Mouse (Mus musculus): ENCODE measurements around the gene Ptprh.

The Ptprh gene

DNA sequence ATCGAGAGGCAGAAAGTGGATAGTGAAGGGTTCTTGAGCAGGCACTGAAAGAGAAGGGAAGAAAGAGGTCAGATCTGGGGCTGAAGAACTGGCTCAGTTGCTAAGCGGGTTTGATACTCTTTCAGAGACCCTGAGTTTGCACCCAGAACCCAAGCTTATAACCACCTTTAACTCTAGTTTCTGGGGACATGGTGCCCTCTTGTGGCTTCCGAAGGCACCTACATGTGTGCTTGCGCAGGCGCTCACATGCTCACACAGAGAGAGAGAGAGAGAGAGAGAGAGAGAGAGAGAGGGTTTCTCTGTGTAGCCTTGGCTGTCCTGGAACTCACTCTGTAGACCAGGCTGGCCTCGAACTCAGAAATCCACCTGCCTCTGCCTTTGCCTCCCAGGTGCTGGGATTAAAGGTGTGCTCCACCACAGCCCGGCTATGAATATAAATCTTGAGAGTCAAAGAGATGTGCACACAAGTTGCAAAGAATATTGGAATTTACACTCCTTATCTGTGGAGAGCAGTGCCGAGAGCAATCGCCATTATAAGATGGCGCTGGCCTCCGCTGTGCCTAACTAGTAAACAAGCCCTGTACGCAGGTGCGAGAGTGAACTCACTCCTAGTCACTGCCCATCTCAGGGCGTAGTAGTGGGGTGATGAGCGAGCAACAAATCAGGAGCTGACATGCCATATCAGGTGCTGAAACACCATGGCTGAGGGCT is 79.5 kb downstream of the Ptprh start, which contains the start of gene Tnni3:
Tnni3 (minus strand) TSS at position 18 of the 711 bp plus-strand sequence.
- in situ Hi-C loops (cut with MboI, MseI): loop anchor here (5.0 to 25.0 kb wide), 3 partner anchors 92 to 1863 kb away; partner anchors contain the start of genes Smim17 and Zfp28

DNA sequence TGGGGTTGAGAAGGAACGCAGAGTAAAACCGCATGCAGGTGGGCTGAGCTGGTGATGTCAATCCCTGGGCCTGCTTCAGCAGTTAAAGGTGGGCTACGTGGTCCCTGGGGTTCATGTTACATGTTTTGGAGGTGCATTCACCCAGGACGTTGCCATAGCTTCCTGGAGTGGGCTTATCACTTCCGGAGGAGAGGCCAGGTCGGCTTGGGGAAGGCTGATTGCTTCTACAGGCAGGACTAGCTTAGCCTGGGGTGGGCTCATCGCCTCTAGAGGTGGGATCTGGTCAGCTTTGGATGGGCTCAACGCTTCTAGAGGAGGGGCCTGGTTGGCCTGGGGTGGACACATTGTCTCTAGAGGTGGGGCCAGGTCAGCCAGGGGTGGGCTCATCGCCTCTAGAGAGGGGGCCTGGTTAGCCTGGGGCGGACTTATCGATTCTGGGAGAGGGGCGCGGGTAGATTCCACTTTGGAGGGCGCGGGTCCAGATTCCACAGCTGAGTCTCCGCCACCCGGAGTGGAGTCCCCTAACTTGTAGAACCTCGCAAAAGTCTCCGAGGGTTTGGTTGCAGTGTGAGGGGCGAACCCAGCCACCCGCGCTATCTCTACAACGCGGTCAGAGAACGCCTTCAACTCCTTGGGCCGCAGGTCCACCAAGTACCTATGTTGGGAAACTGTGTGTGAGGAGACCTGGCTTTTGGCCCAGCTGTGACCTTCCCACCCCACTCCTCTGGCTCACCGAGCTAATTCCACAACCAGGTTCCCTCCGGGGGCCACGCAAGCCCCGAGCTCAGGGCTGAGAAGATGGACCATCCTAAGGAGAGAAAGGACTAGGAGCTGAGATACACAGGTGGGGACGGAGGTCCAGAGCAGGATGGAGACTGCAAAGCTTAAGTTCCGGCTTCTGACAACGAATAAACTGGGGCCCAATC is 80.4 kb downstream of the Ptprh start:
- in situ Hi-C loops (cut with MboI, MseI): loop anchor here (5.0 to 25.0 kb wide), 3 partner anchors 91 to 1864 kb away; partner anchors contain the start of genes Smim17 and Zfp28

DNA sequence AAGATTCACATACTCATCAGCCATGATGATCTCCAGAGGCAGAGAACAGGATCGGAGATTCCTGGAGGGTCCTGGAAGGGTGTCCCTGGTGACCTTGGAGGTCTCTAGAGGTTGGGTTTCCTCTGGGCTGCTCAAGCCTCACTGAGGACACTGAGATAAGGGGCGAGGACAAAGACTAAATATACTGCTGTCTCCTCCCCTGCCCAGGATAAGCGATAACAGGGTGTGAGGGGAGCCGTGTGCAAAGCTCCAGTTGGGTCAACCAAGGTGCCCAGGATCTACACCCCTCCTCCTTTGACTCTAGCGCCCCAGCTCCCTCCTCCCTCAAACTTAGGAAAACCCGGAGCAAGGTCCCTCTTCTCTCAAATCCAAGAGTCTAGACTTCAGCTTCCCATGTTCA is 81.5 kb downstream of the Ptprh start:
- in situ Hi-C loops (cut with MboI, MseI): loop anchor here (5.0 to 25.0 kb wide), 3 partner anchors 90 to 1865 kb away; partner anchors contain the start of genes Smim17 and Zfp28

DNA sequence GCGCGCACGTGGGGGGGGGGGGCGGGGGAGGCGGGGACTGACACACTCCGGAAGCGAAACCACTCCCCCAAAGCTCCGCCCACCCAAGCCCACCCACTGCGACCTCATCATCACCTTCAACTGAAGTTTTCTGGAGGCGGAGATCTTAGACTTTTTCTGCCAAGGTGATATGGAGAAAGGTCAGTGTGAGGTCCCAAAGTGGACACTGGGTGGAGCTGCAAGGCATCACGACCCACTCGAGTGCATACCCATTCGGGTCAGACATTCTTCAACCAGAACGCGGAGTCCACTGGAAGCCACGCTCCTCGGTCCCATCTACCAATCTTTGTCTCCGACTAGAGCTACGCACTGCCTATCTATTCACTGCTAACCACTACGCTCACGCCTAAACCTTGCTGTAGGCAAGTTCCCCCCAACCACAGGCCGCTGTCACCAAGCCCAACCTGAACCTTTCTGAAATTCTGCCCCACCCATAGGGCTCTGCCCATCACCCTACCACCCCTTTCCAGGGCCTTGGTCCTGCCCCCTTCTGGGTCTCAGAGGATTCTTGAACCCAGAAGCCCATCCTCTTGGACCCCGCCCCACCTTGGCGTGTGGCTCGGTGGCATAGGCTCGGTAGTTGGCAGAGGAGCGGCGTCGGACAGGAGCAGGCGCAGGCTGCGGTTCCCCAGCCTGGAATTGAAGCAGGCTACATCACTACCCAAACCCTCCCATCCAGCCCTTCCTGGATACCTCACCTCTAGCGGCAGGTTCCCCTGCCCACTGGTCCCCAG is 82.4 kb downstream of the Ptprh start:
- in situ Hi-C loops (cut with MboI, MseI): loop anchor here (5.0 to 25.0 kb wide), 3 partner anchors 89 to 1866 kb away; partner anchors contain the start of genes Smim17 and Zfp28

DNA sequence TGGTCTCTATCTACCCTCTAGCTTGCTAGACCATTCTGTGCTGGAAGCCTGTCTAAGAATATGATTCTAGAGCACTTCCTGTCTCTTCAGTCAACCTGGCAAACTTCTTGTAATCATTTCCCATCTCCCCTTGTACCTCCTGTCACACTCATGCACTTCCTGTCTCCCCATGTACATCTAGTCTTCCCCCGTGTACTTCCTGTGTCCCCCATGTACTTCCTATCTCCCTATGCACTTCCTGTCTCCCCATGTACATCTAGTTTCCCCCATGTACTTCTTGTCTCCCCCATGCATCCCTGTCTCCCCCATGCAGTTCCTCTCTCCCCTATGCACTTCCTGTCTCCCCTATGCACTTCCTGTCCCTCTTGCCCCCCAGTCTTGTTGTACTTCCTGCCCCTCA is 85.4 kb downstream of the Ptprh start:
- in situ Hi-C loops (cut with MboI, MseI): loop anchor here (25.0 kb wide), 1 partner anchor 1869 kb away; the partner anchor contains the start of genes Smim17 and Zfp28

DNA sequence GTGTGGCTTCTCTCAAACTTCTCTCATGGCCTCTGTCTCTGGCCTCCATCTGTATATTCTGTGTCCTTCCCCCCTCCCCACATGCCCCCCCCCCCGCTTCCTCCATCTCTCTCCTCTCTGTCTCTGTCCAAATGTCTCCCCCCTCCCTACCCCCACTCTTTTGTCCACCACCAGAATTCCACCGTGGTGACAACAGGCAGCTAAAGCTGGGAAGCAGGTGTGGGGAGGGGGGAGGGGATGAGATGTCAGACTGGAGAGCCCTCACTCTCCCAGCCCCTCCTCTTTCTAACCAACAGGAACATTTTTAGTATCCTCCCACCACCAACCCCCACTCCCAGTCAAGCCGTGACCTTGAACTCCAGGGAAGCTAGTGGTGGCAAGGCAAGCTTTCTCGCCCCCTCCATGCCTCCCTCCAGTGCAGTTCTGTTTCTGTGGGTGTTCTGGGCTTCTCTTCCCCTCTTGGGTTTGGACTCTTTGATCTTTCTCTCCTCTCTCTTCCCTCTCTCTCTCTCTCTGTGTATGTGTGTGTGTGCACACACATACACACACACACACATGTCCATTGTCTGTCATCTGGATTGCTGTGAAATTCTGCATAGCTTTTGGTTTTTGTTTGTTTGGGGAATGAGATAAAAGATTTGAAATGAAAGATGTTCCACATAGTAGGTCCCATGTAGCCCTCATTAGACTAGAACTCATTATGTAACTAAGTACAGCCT is 87.3 kb downstream of the Ptprh start, which contains the start of gene Tnnt1:
Tnnt1 (minus strand) TSS at position 51 of the 719 bp plus-strand sequence.
- in situ Hi-C loops (cut with MboI, MseI): loop anchor here (25.0 kb wide), 1 partner anchor 1871 kb away; the partner anchor contains the start of genes Smim17 and Zfp28

DNA sequence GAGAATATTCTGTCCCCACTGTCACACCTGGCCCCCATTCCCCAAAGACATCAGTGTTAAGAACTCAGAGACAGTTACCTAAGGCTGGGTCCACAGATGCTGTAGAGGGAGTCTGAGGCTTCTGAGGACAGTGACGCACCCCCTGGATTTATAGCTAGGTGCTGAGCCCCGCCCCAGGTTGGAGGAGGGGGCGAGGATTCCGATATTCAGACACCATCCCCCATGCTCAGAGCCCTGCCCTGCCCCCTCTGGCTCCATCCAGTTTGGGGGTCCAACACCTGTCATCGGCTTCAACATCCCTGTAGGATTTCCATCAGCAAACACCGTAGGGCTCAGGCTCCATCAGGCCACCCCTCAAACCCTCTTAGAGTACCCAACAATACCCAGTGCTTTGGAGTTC is 88.0 kb downstream of the Ptprh start:
- in situ Hi-C loops (cut with MboI, MseI): loop anchor here (25.0 kb wide), 1 partner anchor 1871 kb away; the partner anchor contains the start of genes Smim17 and Zfp28

DNA sequence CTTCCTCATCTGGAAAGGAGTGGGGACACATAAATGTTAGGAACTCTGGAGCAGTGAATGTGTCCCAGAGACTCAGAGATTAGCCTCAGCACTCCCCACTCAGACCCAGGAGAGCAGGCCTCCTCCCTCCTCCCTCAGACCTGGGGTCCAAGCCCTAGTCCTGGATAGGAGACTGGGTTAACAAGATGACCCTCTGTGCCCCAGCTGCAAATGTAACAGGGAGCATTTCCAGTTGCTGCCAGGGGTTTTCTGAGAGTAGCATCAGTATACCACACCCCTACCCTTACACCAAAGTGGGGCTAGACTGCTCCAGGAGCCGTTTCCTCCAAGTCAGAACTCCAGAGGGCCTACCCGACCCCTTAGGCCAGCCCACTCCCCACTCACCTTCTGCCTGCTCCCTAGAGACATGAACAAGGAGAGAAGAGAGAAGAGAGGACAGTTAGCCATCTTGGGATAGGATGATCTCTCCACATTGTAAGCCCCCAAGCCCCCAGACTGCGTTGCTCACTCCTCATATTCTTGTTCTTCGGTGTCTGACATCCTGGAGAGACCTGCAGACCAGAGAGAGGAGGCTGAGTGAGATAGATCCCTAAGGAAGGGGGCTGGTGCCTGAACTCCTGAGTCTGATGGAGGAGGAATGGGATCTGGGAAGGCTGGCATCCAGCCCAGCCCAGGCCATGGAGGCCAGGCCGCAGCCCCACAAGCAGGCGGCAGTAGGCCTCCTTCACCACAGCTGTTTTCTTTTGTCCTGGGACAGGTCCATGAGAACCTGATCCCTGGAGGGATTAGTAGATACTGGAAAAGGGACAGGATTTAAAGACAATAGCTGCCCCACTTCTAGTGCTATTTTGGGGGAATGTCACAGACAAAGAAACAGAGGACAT is 89.8 kb downstream of the Ptprh start:
- in situ Hi-C loops (cut with MboI, MseI): loop anchor here (25.0 kb wide), 1 partner anchor 1873 kb away; the partner anchor contains the start of genes Smim17 and Zfp28

DNA sequence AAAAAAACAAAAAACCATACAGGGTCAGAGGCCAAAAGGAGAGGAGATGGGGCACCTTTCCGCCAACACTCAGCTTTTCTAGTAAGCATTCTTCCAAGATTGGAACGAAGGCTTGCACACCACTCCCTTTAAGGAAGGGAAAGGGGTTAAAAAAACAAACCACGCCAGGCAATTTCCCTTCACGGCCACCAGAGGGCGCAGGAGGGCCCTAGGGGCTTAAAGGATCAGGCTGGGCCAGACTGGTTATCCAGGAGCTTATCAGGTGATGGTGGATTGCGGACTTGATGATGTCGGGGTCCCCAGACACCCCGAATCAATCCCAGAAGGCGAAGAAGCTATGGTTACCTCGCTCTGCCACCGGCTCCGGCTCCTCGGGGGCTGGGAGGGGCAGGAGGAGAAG is 90.6 kb downstream of the Ptprh start:
- in situ Hi-C loops (cut with MboI, MseI): loop anchor here (25.0 kb wide), 1 partner anchor 1874 kb away; the partner anchor contains the start of genes Smim17 and Zfp28

DNA sequence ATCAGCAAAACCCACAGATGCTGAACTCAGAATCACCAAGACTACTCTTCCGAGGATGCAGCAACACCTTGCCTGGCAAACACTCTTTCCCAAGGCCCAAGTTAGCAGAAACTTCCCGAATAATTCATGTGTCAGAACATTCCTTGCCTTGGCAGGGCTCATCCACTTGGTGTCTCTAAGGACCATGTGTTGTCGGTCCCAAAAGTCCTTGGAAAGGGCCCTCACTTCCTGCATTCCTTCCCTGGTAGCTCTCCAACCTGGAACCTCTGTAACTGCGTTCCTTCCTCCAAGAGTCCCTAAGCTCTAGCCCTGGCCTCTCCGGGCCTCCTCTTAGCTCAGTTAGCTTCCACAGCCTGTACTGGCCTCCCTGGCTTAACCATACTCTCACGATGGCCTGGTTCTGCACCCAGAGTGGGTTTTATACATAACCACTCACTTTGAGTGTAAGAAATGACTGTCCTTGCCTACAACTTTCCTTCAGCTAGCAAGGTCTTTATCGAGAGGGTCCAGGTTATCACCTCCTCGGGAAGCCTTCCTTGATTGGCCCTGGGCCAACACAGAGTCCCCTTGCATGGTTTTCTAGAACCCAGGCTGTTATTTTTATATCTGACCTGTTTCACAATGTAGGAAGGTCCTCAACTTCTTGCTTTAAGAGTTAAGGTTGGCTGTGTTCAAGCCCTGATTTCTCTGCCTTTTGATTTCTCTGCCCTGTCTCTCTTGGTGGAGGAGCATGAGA is 92.2 kb downstream of the Ptprh start:
- in situ Hi-C loops (cut with MboI, MseI): loop anchor here (25.0 kb wide), 1 partner anchor 1876 kb away; the partner anchor contains the start of genes Smim17 and Zfp28

DNA sequence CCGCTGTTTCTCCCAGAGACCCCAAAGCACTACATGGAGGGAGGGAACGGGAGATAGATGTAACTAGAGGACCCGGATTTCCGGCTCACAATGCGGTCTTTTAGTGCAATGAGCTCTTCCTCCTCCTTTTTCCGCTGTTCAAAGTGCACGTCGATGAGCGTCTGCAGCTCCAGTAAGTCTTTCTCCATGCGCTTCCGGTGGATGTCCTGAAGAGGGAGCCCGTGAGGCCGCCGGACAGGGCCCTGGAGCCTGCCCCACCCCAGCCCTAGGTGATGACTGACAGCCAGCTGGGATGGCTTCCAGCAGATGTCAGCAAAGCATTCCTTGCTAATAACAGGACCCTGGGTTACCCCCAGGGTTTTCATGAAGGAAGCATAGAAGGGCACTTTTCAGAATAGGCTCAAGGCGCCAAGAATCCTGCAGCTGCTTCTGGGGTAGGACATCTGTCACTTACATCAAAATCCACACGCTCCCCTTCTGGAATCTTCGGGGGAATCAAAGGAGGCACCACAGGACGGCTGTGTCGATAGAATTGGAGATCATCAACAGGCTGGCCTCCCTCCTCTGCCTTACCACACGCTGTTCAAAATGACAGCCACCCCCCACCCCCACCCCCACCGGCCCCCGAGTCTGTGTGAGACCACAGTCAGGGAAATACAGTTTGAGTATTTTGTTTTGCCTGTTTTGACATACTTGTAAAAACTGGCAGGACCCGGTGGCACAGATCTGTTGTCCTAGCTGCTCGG is 93.8 kb downstream of the Ptprh start:
- in situ Hi-C loops (cut with MboI, MseI): loop anchor here (25.0 kb wide), 1 partner anchor 1877 kb away; the partner anchor contains the start of genes Smim17 and Zfp28

DNA sequence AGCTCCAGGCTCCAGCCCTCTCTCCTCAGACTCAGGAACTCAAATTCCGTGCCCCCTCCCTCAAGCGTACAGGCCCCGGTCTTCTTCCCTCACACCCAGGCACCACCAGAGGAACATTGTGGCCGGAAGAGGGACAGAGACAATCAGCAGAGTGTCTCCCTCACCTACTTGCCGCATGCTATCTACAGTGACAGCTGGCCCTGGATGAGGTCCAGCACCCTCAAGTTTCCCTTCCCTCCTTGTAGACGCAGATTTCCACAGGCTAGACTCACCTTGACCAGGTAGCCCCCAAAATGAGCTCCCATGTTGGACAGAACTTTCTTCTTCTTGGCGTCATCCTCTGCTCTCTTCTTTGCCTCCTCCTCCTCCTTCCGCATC is 95.1 kb downstream of the Ptprh start:
- in situ Hi-C loops (cut with MboI, MseI): loop anchor here (25.0 kb wide), 1 partner anchor 1879 kb away; the partner anchor contains the start of genes Smim17 and Zfp28

DNA sequence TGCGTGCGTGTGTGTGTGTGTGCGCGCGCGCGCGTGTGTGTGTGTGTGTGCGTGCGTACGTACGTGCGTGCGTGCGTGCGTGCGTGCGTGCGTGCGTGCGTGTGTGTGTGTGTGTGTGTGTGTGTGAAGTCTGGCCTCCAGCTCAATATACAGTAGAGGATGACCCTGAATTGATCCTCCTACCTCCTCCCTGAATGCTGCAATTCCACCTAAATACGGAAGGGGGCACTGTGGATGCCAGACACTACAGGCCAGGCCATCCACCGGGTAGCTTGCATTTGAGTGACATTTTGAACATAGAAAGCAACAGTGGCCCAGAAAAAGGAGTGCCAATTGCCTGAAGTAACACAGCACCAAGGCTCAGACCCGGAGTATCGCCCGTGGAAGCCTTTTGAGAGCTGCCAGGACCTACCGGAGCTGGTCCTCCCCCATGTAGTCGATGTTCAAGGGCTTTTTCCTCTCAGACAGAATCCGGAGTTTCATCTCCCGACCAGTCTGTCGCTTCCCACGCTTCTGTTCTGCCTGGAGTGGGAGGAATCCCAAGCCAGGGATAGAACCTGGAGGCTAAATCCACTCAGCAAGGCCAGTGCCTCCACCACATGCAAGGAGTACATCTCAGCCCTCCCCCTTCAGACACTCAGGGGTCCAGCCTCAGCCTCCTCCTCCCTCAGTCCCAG is 95.6 kb downstream of the Ptprh start:
- in situ Hi-C loops (cut with MboI, MseI): loop anchor here (25.0 kb wide), 1 partner anchor 1879 kb away; the partner anchor contains the start of genes Smim17 and Zfp28

DNA sequence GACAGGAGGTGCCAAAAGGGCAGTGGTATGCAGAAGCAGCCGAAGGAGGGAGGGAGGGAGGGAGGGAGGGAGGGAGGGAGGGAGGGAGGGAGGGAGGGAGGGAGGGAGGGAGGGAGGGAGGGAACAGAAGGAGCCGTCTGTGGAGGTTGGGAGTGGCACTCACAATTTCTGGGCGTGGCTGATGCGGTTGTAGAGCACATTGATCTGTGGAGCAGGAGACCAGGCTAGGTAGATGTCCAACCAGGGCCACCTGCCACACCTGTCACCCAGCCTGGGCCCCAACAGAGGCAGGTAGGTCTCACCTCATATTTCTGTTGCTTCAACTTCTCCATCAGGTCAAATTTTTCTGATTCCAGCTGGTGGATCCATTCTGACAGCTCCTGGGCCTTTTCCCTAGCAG is 96.6 kb downstream of the Ptprh start:
- in situ Hi-C loops (cut with MboI, MseI): loop anchor here (25.0 kb wide), 1 partner anchor 1880 kb away; the partner anchor contains the start of genes Smim17 and Zfp28

DNA sequence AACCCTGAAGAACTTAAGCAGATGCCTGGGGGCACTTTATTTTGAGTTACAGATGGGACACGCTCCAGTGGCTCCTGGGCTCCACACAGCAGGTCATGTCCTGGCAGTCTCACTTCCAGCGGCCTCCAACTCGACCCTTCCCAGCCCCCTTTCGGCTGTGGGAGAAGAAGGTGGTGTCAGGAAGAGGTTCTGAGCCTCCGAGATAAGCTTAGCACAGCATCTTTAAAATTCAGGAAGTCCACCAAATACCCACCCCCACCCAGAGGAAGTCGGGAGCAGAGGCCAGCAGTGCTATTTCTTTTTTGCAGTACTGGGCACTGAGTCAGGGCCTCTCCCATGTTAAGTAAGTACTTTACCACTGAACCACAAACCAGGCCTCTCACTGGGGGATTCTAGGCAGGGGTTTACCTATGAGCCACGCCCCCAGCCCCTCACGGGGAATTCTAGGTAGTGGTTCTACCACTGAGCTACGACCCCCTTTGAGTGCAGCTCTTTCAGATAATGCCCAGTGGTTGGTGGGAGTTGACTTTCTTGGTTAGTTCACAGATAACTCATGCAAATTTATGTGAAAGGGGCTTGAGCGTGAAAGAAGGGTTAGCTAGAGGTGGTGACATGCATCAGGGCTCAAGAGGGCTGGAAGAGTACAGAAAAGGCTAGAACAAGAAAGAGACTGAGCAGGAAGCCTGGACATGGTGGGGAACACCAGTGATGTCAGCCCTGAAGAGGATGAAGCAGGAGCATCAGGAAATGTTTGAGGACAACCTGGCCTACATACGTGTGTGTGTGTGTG is 99.0 kb downstream of the Ptprh start:
- in situ Hi-C loops (cut with MboI, MseI): loop anchor here (25.0 kb wide), 1 partner anchor 1882 kb away; the partner anchor contains the start of genes Smim17 and Zfp28

DNA sequence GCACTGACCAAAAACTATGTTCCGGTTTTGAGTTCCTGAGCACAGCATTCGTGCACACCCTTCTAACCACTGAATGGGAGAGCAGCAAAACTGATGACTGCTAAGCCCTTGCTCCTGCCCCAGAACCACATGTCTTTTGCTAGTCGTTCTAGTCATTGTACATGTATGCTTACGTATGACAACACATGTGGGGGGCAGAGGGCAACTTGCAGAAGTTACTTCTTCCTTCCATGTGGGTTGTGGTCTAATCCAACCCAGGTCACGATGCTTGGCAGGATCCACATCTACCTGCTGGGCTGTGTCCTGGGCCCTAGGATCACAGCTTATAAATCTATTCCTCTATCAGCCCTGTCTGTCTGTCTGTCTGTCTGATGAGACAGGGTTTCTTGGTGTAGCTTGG is 100.0 kb downstream of the Ptprh start:
- in situ Hi-C loops (cut with MboI, MseI): loop anchor here (25.0 kb wide), 1 partner anchor 1883 kb away; the partner anchor contains the start of genes Smim17 and Zfp28
